Mouse (Mus musculus): ENCODE data around the gene Mboat2. TPM values are rescaled to one million over a fixed set of nuclear protein-coding genes. Genes with fewer than 3 reads are reported as not detected.

The Mboat2 gene
- polyA plus RNA-seq, 1 experiment from 2014 or later = 55.1 TPM

DNA sequence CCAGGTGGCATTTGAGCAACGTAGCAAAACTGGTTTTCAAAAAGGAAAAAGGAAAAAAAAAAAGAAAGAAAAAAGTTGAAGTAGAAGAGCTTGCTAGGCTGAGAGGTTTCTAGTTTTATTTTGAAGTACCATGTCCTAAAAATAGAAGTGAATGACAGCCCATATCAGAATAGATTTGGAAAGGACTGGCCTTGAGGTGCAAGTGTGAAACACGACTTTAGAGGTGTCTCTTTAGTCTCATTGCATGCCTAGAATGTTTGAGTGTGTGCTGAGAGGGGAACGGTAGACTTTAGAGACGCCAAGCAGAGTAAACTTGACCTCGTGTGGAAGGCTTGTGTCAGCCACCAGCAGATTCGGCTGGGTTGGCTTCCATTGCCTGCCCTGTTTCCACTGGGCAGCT lies 81.5 kb downstream of the Mboat2 start:
- WGBS = 39% methylated on average over 6 of the region's 6 CpGs
- no peak overlapping the region for H3K27ac ChIP-seq

GRCm38 (mm10) chr12:24912876-24913275 lies 82.2 kb downstream of the Mboat2 start:
- WGBS = 7% methylated on average over 1 of the region's 1 CpGs
- no peak for ATAC-seq (ENCODE audit: low FRiP score, low read depth)
- Histone ChIP-seq H3K9me3 (no peaks in the 10 kb centered on the region), H3K36me3 (peaks cover 50% of the 10 kb centered on the region), H3K4me3 (no peak overlapping the region), H3K9ac (no peak overlapping the region), H3K4me2 (replicated peaks) (no peak overlapping the region), H3K27me3 (no peaks in the 10 kb centered on the region), H3K27ac (no peak overlapping the region), H3K4me1 (peaks cover 19% of the 10 kb centered on the region)

More for the DNA sequence above, 81.5 kb downstream of the Mboat2 start:
- Histone ChIP-seq H3K9ac (no peak overlapping the region; the same call in 1 of the 2 replicates), H3K36me3 (peaks cover 50% of the 10 kb centered on the region), H3K9me3 (no peaks in the 10 kb centered on the region), H3K27me3 (no peaks in the 10 kb centered on the region), H3K4me1 (peaks cover 19% of the 10 kb centered on the region), H3K4me2 (replicated peaks) (no peak overlapping the region), H3K4me3 (no peak overlapping the region)
- no peak for ATAC-seq (ENCODE audit: low FRiP score, low read depth)

- Histone ChIP-seq H3K9me3 (no peaks in the 10 kb centered on the region), H3K4me3 (no peak overlapping the region), H3K27me3 (no peaks in the 10 kb centered on the region), H3K4me1 (0 out of 2 replicates have a peak, but pooled peaks cover 4% of the 10 kb centered on the region), H3K27ac (no peak overlapping the region), H3K4me2 (replicated peaks) (no peak overlapping the region), H3K36me3 (peaks cover 41% of the 10 kb centered on the region), H3K9ac (no peak overlapping the region)
- 79% methylated on average over 12 of the region's 12 CpGs for WGBS
- no peak for ATAC-seq (ENCODE audit: low FRiP score, low read depth)
Measured at GRCm38 (mm10) chr12:24918575-24919262, 88.0 kb downstream of the Mboat2 start.

DNA sequence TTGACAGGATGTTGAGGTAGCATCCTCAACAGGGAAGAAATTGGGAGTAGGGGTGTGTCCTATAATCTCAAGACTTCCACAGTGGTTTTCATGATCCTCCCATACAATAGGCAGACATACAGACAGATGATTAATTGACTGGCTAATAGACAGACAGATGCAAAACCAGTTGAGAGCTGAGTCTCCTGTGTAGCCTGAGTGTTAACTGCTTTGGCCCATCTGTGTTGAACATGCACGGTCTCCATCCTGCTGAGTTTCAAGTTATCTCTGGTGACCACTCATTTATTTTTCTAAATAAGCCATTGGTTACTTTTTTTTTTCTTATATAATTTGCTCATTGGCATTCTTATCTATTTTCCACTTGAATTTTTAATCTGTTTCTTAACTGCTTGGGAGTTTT lies 90.2 kb downstream of the Mboat2 start:
- ATAC-seq (ENCODE audit: low FRiP score, low read depth) = no peak
- no peaks in the 10 kb centered on the region for H3K9me3 ChIP-seq
- 76% methylated on average over 1 of the region's 1 CpGs for WGBS
- H3K4me2 ChIP-seq (replicated peaks) = no peak overlapping the region
- no peak overlapping the region for H3K9ac ChIP-seq
- peaks cover 34% of the 10 kb centered on the region for H3K36me3 ChIP-seq
- no peak overlapping the region for H3K27ac ChIP-seq
- H3K4me1 ChIP-seq = 0 out of 2 replicates have a peak, but pooled peaks cover 11% of the 10 kb centered on the region
- H3K27me3 ChIP-seq = no peaks in the 10 kb centered on the region
- no peak overlapping the region for H3K4me3 ChIP-seq

GRCm38 (mm10) chr12:24924003-24924402 lies 93.3 kb downstream of the Mboat2 start:
- Histone ChIP-seq H3K4me1 (peaks cover 24% of the 10 kb centered on the region), H3K9me3 (no peaks in the 10 kb centered on the region), H3K4me3 (no peak overlapping the region), H3K27ac (no peak overlapping the region), H3K9ac (no peak overlapping the region), H3K27me3 (no peaks in the 10 kb centered on the region), H3K4me2 (replicated peaks) (no peak overlapping the region), H3K36me3 (peaks cover 15% of the 10 kb centered on the region)
- WGBS = 86% methylated on average over 4 of the region's 4 CpGs
- no peak for ATAC-seq (ENCODE audit: low FRiP score, low read depth)

DNA sequence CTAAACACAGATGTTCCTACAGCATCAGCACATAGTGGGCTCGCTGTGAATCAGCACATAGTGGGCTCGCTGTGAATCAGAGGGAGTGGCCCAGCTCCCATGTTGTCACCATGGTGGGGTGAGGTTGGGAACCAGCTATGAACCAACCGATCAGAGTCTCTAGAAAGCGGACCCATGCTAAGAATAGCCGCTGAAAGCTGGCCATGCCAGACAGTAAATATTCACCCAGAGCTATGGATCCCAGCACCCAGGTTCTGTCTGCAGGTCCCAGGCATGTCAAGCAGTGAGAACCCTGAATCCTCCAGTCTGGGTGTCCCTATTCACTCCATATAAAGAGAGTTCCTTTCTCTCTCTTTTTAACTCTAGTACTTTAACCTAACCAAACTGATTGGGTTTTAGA lies 94.6 kb downstream of the Mboat2 start:
- Histone ChIP-seq H3K9me3 (no peaks in the 10 kb centered on the region), H3K27ac (no peak overlapping the region), H3K4me2 (replicated peaks) (no peak overlapping the region), H3K4me1 (peaks cover 28% of the 10 kb centered on the region), H3K4me3 (no peak overlapping the region), H3K9ac (no peak overlapping the region), H3K36me3 (peaks cover 14% of the 10 kb centered on the region), H3K27me3 (no peaks in the 10 kb centered on the region)
- 93% methylated on average over 5 of the region's 5 CpGs for WGBS
- no peak for ATAC-seq (ENCODE audit: low FRiP score, low read depth)

GRCm38 (mm10) chr12:24925684-24926083 lies 95.0 kb downstream of the Mboat2 start:
- no peak for ATAC-seq (ENCODE audit: low FRiP score, low read depth)
- H3K4me1 ChIP-seq = peaks cover 28% of the 10 kb centered on the region
- no peak overlapping the region for H3K4me3 ChIP-seq
- no peak overlapping the region for H3K27ac ChIP-seq
- H3K9ac ChIP-seq = no peak overlapping the region
- no peaks in the 10 kb centered on the region for H3K9me3 ChIP-seq
- H3K27me3 ChIP-seq = no peaks in the 10 kb centered on the region
- H3K4me2 ChIP-seq (replicated peaks) = no peak overlapping the region
- WGBS = 45% methylated on average over 4 of the region's 4 CpGs
- H3K36me3 ChIP-seq = peaks cover 14% of the 10 kb centered on the region

- Histone ChIP-seq H3K9me3 (no peaks in the 10 kb centered on the region), H3K9ac (no peak overlapping the region), H3K4me1 (peaks cover 24% of the 10 kb centered on the region), H3K27me3 (no peaks in the 10 kb centered on the region), H3K27ac (peak overlapping the region; percentile 48; the same call in 1 of the 2 replicates), H3K4me3 (no peak overlapping the region), H3K36me3 (peaks cover 20% of the 10 kb centered on the region), H3K4me2 (replicated peaks) (no peak overlapping the region)
- WGBS = 66% methylated on average over 18 of the region's 18 CpGs
- no peak for ATAC-seq (ENCODE audit: low FRiP score, low read depth)
Measured at GRCm38 (mm10) chr12:24928051-24928748, 97.5 kb downstream of the Mboat2 start.

DNA sequence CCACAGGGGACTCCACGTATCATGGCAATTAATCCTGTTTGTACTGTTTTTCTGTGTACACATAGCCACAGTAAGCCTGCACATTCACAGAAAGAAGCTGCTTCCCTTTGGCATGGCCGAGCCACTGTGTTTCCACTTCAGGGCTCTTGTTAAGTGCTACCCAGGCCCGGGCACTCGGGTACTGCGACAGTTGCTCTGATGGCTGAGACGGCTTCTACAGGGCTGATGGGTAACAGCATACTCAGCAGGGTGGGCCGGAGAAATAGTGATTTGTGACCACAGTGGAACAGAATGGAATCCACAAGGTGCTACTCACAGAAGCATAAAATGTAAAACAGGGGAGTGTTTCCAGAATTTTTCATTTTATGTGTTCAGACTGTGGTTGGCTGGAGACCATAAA lies 98.4 kb downstream of the Mboat2 start:
- ATAC-seq (ENCODE audit: low FRiP score, low read depth) = no peak
- H3K4me2 ChIP-seq (replicated peaks) = no peak overlapping the region
- H3K36me3 ChIP-seq = peaks cover 20% of the 10 kb centered on the region
- peaks cover 24% of the 10 kb centered on the region for H3K4me1 ChIP-seq
- H3K9me3 ChIP-seq = no peaks in the 10 kb centered on the region
- H3K27ac ChIP-seq = no peak overlapping the region
- H3K4me3 ChIP-seq = no peak overlapping the region
- WGBS = 68% methylated on average over 7 of the region's 7 CpGs
- H3K9ac ChIP-seq = no peak overlapping the region
- no peaks in the 10 kb centered on the region for H3K27me3 ChIP-seq

DNA sequence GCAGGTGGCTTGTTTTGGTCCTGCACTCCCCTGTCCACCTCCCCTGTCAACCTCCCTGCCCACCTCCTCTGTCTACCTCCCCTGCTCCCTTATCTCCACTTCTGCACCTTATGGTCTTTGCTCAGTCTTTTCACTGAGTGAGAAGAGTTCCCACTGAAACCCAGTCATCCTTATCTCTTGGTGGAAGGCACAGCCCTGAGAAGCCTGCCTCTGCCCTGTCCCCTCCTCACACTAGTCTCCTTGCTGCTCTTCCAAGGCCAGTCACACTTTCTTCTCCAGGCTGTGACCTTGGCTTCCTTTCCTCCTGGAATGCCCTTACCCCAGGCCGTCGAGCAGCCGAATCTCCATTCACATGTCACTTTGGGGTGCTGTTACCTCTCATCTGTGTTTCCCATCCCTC lies 100.1 kb downstream of the Mboat2 start:
- H3K4me2 ChIP-seq (replicated peaks) = no peak overlapping the region
- WGBS = 87% methylated on average over 3 of the region's 3 CpGs
- peaks cover 13% of the 10 kb centered on the region for H3K36me3 ChIP-seq
- H3K4me3 ChIP-seq = no peak overlapping the region
- peaks cover 17% of the 10 kb centered on the region for H3K4me1 ChIP-seq
- no peak overlapping the region for H3K9ac ChIP-seq
- no peaks in the 10 kb centered on the region for H3K9me3 ChIP-seq
- ATAC-seq (ENCODE audit: low FRiP score, low read depth) = no peak
- H3K27ac ChIP-seq = no peak overlapping the region
- no peaks in the 10 kb centered on the region for H3K27me3 ChIP-seq

DNA sequence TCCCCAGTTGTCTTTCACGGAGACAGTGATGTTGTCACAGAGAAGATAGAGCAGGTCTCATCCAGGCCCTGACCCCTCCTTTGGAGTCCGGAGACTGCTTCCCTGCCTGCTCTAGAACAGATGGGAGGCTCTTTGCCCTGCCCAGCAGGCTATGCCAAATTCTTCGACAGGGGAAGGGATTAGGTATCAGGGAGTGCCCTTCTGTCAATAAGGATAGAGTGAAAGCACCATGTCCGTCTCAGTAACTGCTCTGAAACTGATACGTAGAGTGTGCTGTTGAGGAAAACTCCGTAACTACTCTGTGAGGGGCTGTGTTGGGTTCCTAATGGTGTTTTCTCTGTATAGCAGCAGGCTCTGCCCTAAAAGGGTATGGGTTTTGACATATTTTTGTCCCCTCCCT lies 101.4 kb downstream of the Mboat2 start:
- no peaks in the 10 kb centered on the region for H3K9me3 ChIP-seq
- H3K4me2 ChIP-seq (replicated peaks) = no peak overlapping the region
- ATAC-seq (ENCODE audit: low FRiP score, low read depth) = no peak
- no peaks in the 10 kb centered on the region for H3K27me3 ChIP-seq
- H3K4me3 ChIP-seq = no peak overlapping the region
- no peak overlapping the region for H3K9ac ChIP-seq
- peaks cover 9% of the 10 kb centered on the region for H3K36me3 ChIP-seq
- peaks cover 17% of the 10 kb centered on the region for H3K4me1 ChIP-seq
- 74% methylated on average over 6 of the region's 6 CpGs for WGBS
- no peak overlapping the region for H3K27ac ChIP-seq

DNA sequence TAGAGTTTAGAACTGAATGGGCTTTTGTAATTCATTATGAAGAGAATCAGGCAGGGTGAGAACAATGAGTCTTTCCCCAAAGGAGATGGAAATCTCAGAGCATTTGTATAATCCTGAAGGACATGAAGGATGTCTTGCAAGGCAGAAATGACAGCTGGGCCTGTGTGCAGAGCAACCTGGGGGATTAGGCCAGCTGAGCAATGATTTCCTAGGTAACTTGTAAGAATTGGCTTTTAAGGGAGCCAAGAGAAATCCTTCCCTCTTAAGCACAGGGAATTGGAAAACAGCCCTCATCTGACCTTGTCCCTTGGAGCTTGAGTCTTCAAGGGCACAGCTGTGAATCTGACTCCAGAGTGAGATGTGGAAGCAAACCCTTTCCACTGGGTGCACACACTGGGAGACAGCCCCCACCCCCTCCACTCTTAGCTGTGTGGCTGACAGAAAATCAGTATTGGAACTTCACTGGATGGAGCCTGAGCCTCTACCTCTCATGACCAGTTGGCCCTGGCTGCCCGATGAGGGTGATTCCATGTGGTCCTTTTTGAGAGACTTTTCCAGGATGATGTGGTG lies 102.6 kb downstream of the Mboat2 start:
- 91% methylated on average over 1 of the region's 1 CpGs for WGBS
- Histone ChIP-seq H3K27me3 (no peaks in the 10 kb centered on the region), H3K4me2 (replicated peaks) (no peak overlapping the region), H3K4me1 (peaks cover 11% of the 10 kb centered on the region), H3K4me3 (no peak overlapping the region), H3K27ac (no peak overlapping the region), H3K9ac (no peak overlapping the region), H3K36me3 (peaks cover 6% of the 10 kb centered on the region), H3K9me3 (no peaks in the 10 kb centered on the region)
- no peak for ATAC-seq (ENCODE audit: low FRiP score, low read depth)

All from limb, embryonic 13.5 days (tissue).